Comparison of ENCODE assay signal across 9 mouse cellular contexts in genomic region chr4:126735382-126736000, GRCm38 (mm10). TPM values are rescaled to one million over a fixed set of nuclear protein-coding genes. Genes with fewer than 3 reads are reported as not detected.
DNase-seq lines count a peak whose midpoint lies in the region; ATAC-seq and TF ChIP-seq lines count a peak whose summit lies in the region.
"Had no signal": no experiment of that assay in that cellular context is flagged by ENCODE, and none has a peak within 500 bp of the region (broad histone marks: within the 10 kb centered on the region; RNA-seq: fewer than 3 reads in every experiment).

No protein-coding gene starts in this region.

- H3K4me1 ChIP-seq in kidney, adult 2 months (ENCODE audit: control insufficient read depth, insufficient read depth, low read length), result no peaks in the 10 kb centered on the region
- peaks cover 8% of the 10 kb centered on the region for H3K4me1 ChIP-seq in embryonic facial prominence, embryonic 11.5 days (ENCODE audit: control insufficient read depth, insufficient read depth, low read length)
- no peaks in the 10 kb centered on the region; the same call in 1 of the 2 replicates for H3K4me1 ChIP-seq in intestine, embryonic 14.5 days (replicated peaks; ENCODE audit: control insufficient read depth, insufficient read depth, low read length)
- no peaks in the 10 kb centered on the region; the same call in 1 of the 2 replicates for H3K4me1 ChIP-seq in midbrain, embryonic 16.5 days (ENCODE audit: control insufficient read depth, insufficient read depth, low read length)

- peaks cover 7% of the 10 kb centered on the region for H3K27me3 ChIP-seq in kidney, adult 2 months (replicated peaks; ENCODE audit: control insufficient read depth, insufficient read depth, low read length)
- H3K27me3 ChIP-seq in embryonic facial prominence, embryonic 11.5 days (ENCODE audit: control insufficient read depth, insufficient read depth, low read length), result peaks cover 76% of the 10 kb centered on the region
- H3K27me3 ChIP-seq in intestine, embryonic 14.5 days (replicated peaks; ENCODE audit: control insufficient read depth, insufficient read depth, low read length), result peaks cover 86% of the 10 kb centered on the region
- H3K27me3 ChIP-seq in midbrain, embryonic 16.5 days (ENCODE audit: control insufficient read depth, insufficient read depth, low read depth, low read length), result peaks cover 66% of the 10 kb centered on the region

- H3K9ac ChIP-seq in embryonic facial prominence, embryonic 11.5 days (replicated peaks; ENCODE audit: low read length), result no peak overlapping the region
- H3K9ac ChIP-seq in intestine, embryonic 14.5 days (ENCODE audit: low read length), result 0 out of 2 replicates have a peak overlapping the region, but pooled peaks have one; percentile 5
- no peak overlapping the region for H3K9ac ChIP-seq in midbrain, embryonic 16.5 days (ENCODE audit: low read depth, low read length)

- H3K9me3 ChIP-seq in embryonic facial prominence, embryonic 11.5 days (replicated peaks; ENCODE audit: control insufficient read depth, low read length), result no peaks in the 10 kb centered on the region
- no peaks in the 10 kb centered on the region for H3K9me3 ChIP-seq in intestine, embryonic 14.5 days (ENCODE audit: control insufficient read depth, low read length)
- H3K9me3 ChIP-seq in midbrain, embryonic 16.5 days (replicated peaks; ENCODE audit: control insufficient read depth, low read length, poor library complexity, severe bottlenecking), result no peaks in the 10 kb centered on the region

- ATAC-seq in embryonic facial prominence, embryonic 11.5 days (replicated peaks; ENCODE audit: insufficient number of reproducible peaks, low FRiP score, low TSS enrichment, low read depth), result no peak
- ATAC-seq in intestine, embryonic 14.5 days (replicated peaks; ENCODE audit: low FRiP score, low TSS enrichment, low read depth), result 0 out of 2 replicates have a peak, but pooled peaks have one; percentile 26
- ATAC-seq in midbrain, embryonic 16.5 days, result no peak

- no peaks in the 10 kb centered on the region for H3K36me3 ChIP-seq in kidney, adult 2 months (ENCODE audit: control insufficient read depth, insufficient read depth, low read length)
- H3K36me3 ChIP-seq in embryonic facial prominence, embryonic 11.5 days (replicated peaks; ENCODE audit: control insufficient read depth, insufficient read depth, low read depth, low read length), result no peaks in the 10 kb centered on the region
- H3K36me3 ChIP-seq in intestine, embryonic 14.5 days (ENCODE audit: control insufficient read depth, insufficient read depth, low read length), result no peaks in the 10 kb centered on the region
- no peaks in the 10 kb centered on the region for H3K36me3 ChIP-seq in midbrain, embryonic 16.5 days (ENCODE audit: control insufficient read depth, insufficient read depth, low read length)
- H3K36me3 ChIP-seq: G1E had no signal

- no peak for TF ChIP-seq CTCF in kidney, adult 2 months (conservative IDR thresholded peaks at IDR 0.05; ENCODE audit: insufficient read depth, insufficient read length, low read depth, low read length)

- 3% methylated on average over 60 of the region's 62 CpGs for WGBS in kidney, adult 2 months
- WGBS in embryonic facial prominence, embryonic 11.5 days, result 2% methylated on average over 50 of the region's 62 CpGs
- 2% methylated on average over 44 of the region's 62 CpGs for WGBS in intestine, embryonic 14.5 days
- 1% methylated on average over 62 of the region's 62 CpGs for WGBS in midbrain, embryonic 16.5 days

- H3K27ac ChIP-seq in kidney, adult 2 months (ENCODE audit: insufficient read depth, low read depth, low read length), result no peak overlapping the region
- no peak overlapping the region for H3K27ac ChIP-seq in embryonic facial prominence, embryonic 11.5 days (replicated peaks; ENCODE audit: low read depth, low read length)
- H3K27ac ChIP-seq in intestine, embryonic 14.5 days (ENCODE audit: low read depth), result no peak overlapping the region
- H3K27ac ChIP-seq in midbrain, embryonic 16.5 days (ENCODE audit: low read length), result no peak overlapping the region

- H3K4me2 ChIP-seq in embryonic facial prominence, embryonic 11.5 days (ENCODE audit: low read depth, low read length), result no peak overlapping the region; the same call in 1 of the 2 replicates
- H3K4me2 ChIP-seq in intestine, embryonic 14.5 days (ENCODE audit: low read length), result peak overlapping the region; percentile 45
- H3K4me2 ChIP-seq in midbrain, embryonic 16.5 days (ENCODE audit: low read length), result peak overlapping the region; percentile 47

- no peak for TF ChIP-seq POLR2A in kidney, adult 2 months (IDR thresholded peaks at IDR 0.05; ENCODE audit: low read depth, low read length)

- intact Hi-C loops in left cerebral cortex, postnatal 14 days (cut with DNase I), result no loop called here

- DNase-seq in kidney, adult 2 months, result no peak
- DNase-seq in kidney, adult 18-20 months, result no peak
- DNase-seq in embryonic facial prominence, embryonic 11.5 days (ENCODE audit: low spot score), result no peak
- peak; percentile 74 for DNase-seq in intestine, embryonic 14.5 days (ENCODE audit: low spot score)
- DNase-seq in left cerebral cortex, postnatal 14 days (ENCODE audit: low spot score in 2 of 2), result no peak
- no peak for DNase-seq in right cerebral cortex, postnatal 14 days
- no peak for DNase-seq in layer of hippocampus, postnatal 25 days (ENCODE audit: extremely low spot score in 1 of 2, low spot score in 1 of 2)

- peak overlapping the region; percentile 34; the same call in 1 of the 2 replicates for H3K4me3 ChIP-seq in kidney, adult 2 months (ENCODE audit: insufficient read depth, low read depth, low read length)
- H3K4me3 ChIP-seq in embryonic facial prominence, embryonic 11.5 days (ENCODE audit: low read depth, low read length), result peak overlapping the region; percentile 15
- H3K4me3 ChIP-seq in intestine, embryonic 14.5 days (ENCODE audit: low read depth, low read length), result peak overlapping the region; percentile 25
- peak overlapping the region; percentile 28 for H3K4me3 ChIP-seq in midbrain, embryonic 16.5 days (ENCODE audit: low read depth, low read length)

RNA-seq across cellular contexts. Expression of gene Tfap2e, which starts 0.5 kb away (rescaled TPM):
- polyA plus RNA-seq in kidney, adult 2 months (2012; rRNA removed), result not detected in 2 replicates
- not detected in 2 replicates for polyA plus RNA-seq in embryonic facial prominence, embryonic 11.5 days (2014; fragmentation: Nextera tagmentation; extraction: Ambion mirVana)
- not detected in 2 replicates for polyA plus RNA-seq in intestine, embryonic 14.5 days (2014; fragmentation: Nextera tagmentation; extraction: Ambion mirVana)
- polyA plus RNA-seq in midbrain, embryonic 16.5 days (2015; fragmentation: Nextera tagmentation; extraction: Ambion mirVana), result 0.09 and 0.22 TPM in 2 replicates
- not detected for total RNA-seq in left cerebral cortex, postnatal 14 days (2021)
- total RNA-seq in layer of hippocampus, postnatal 25 days (2021), result not detected
- polyA plus RNA-seq: G1E had no signal

RNA-seq across cellular contexts. Expression of gene Ncdn, which starts 17.7 kb away (rescaled TPM):
- polyA plus RNA-seq in kidney, adult 2 months (2012; rRNA removed), result 26.0 and 27.7 TPM in 2 replicates
- 21.2 and 23.3 TPM in 2 replicates for polyA plus RNA-seq in embryonic facial prominence, embryonic 11.5 days (2014; fragmentation: Nextera tagmentation; extraction: Ambion mirVana)
- polyA plus RNA-seq in intestine, embryonic 14.5 days (2014; fragmentation: Nextera tagmentation; extraction: Ambion mirVana), result 29.0 and 29.8 TPM in 2 replicates
- polyA plus RNA-seq in midbrain, embryonic 16.5 days (2015; fragmentation: Nextera tagmentation; extraction: Ambion mirVana), result 134 and 161 TPM in 2 replicates
- total RNA-seq in left cerebral cortex, postnatal 14 days (2021), result 100 to 1,000 TPM; 959 to 969 TPM
- 1,000 to 10,000 TPM; 1,823 to 1,918 TPM for total RNA-seq in layer of hippocampus, postnatal 25 days (2021)

RNA-seq across cellular contexts. Expression of gene AU040320, which starts 17.9 kb away (rescaled TPM):
- 55.4 and 56.6 TPM in 2 replicates for polyA plus RNA-seq in kidney, adult 2 months (2012; rRNA removed)
- polyA plus RNA-seq in embryonic facial prominence, embryonic 11.5 days (2014; fragmentation: Nextera tagmentation; extraction: Ambion mirVana), result 16.4 and 18.3 TPM in 2 replicates
- 27.2 and 28.9 TPM in 2 replicates for polyA plus RNA-seq in intestine, embryonic 14.5 days (2014; fragmentation: Nextera tagmentation; extraction: Ambion mirVana)
- 36.5 and 42.8 TPM in 2 replicates for polyA plus RNA-seq in midbrain, embryonic 16.5 days (2015; fragmentation: Nextera tagmentation; extraction: Ambion mirVana)
- 10 to 100 TPM; 53.8 to 55.3 TPM for total RNA-seq in left cerebral cortex, postnatal 14 days (2021)
- 10 to 100 TPM; 64.7 to 66.9 TPM for total RNA-seq in layer of hippocampus, postnatal 25 days (2021)

RNA-seq across cellular contexts. Expression of gene Psmb2, which starts 58.1 kb away (rescaled TPM):
- 180 and 189 TPM in 2 replicates for polyA plus RNA-seq in kidney, adult 2 months (2012; rRNA removed)
- polyA plus RNA-seq in embryonic facial prominence, embryonic 11.5 days (2014; fragmentation: Nextera tagmentation; extraction: Ambion mirVana), result 562 and 576 TPM in 2 replicates
- polyA plus RNA-seq in intestine, embryonic 14.5 days (2014; fragmentation: Nextera tagmentation; extraction: Ambion mirVana), result 522 and 542 TPM in 2 replicates
- polyA plus RNA-seq in midbrain, embryonic 16.5 days (2015; fragmentation: Nextera tagmentation; extraction: Ambion mirVana), result 393 and 408 TPM in 2 replicates
- 100 to 1,000 TPM; 106 to 115 TPM for total RNA-seq in left cerebral cortex, postnatal 14 days (2021)
- 100 to 1,000 TPM; 113 to 121 TPM for total RNA-seq in layer of hippocampus, postnatal 25 days (2021)
